Mouse (Mus musculus): ENCODE data around the gene A830005F24Rik.
"Not testable (repeated sequence)": the region's sequence is repeated elsewhere in the genome, so short reads cannot be mapped to it uniquely, and the experiment has no call there.

Gene A830005F24Rik

GRCm38 (mm10) chr13:48513003-48513929, at the start of gene A830005F24Rik, which contains the start of gene Zfp169:
TSS of gene A830005F24Rik (plus strand) at chr13:48513570.
TSS of gene Zfp169 (minus strand) at chr13:48513451.
- DNase-seq, result peak; percentile 88

GRCm38 (mm10) chr13:48464170-48464569, 49.2 kb upstream of the A830005F24Rik start:
- peak; percentile 50 for DNase-seq

DNA sequence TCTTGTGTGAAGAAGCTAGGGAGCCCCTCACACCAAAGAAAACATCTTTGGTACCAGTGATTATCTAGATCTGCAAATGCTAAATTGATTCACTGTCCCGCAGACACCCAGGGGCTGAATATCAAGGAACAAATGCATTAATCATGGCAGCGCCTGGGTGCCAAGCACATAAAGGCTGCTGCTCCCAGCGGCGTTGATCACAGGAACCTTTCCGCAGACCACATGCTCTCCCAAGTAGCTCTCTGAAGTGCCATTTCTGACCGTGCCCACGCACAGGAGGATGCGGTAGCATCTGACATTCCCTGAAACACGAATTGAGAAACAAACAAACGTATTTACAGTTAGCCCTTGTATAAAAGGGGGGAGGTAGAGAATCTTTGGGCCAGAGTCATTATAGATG, 47.2 kb upstream of the A830005F24Rik start:
- no peak for DNase-seq

GRCm38 (mm10) chr13:48468656-48469180, 44.7 kb upstream of the A830005F24Rik start:
- no peak for DNase-seq

DNA sequence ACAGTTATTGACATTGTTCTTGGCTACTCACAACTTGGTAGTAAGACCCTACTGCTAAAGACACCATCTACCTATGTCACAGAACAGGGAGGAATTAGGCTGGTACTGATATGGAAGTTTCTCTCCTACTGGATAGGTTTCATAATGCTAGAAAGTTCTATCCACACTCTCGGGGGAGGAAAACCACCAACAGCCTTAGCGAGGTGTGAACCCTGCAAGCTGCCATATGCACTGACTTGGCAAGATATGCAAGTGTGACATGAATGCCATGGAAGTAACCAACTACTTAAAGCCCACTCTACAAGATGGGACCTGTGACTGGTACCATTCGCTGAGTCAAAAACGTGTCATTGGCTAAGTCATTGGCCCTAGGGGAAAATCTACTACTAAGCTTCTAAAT, 29.8 kb upstream of the A830005F24Rik start:
- DNase-seq, result no peak

GRCm38 (mm10) chr13:48490396-48491182, 22.8 kb upstream of the A830005F24Rik start:
- DNase-seq, result no peak

DNA sequence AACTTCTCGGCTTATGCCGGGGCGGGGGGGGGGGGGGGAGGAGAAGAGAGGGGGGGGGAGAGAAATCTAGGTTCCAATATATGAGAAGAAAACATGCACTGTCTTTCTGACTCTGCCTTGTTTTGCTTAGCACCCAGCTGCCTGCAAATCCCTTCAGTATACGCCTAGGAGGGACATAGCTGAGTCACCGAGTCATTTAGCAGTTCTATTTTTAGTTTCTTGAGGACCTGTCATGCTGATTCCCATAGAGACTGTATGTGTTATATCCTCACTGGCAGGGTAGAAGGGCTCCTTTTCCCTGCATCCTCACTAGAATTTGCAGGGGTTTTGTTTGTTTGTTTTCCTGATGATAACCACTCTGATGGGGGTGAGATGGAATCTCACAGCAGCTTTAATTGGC, 20.2 kb upstream of the A830005F24Rik start:
- no peak for DNase-seq

- peak; percentile 29 for DNase-seq
Observed at GRCm38 (mm10) chr13:48497693-48498221, 15.6 kb upstream of the A830005F24Rik start.

- DNase-seq, result no peak
Observed at GRCm38 (mm10) chr13:48498676-48499075, 14.7 kb upstream of the A830005F24Rik start.

DNA sequence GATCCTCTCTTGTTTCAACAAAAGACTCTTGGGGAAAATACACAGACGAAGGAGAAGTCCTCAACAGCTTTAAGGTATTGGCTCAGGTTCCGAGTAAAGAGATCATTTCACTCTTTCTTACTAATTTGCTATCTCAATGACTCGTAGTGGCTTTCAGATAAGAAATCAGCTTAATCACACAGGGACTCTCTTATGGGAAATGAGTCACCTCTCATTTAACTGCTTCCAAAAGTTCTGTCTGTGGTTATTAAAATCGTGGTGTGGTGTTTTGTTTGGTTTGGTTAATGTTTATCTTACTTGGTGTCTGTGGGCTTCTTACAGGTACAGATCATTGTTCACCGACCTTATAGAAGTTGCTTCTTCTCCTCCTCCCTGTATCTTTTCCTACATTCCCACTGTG, 10.9 kb upstream of the A830005F24Rik start:
- no peak for DNase-seq

GRCm38 (mm10) chr13:48508661-48509060, 4.7 kb upstream of the A830005F24Rik start:
- DNase-seq, result no peak

GRCm38 (mm10) chr13:48515861-48516260, 2.5 kb downstream of the A830005F24Rik start:
- DNase-seq, result no peak

DNA sequence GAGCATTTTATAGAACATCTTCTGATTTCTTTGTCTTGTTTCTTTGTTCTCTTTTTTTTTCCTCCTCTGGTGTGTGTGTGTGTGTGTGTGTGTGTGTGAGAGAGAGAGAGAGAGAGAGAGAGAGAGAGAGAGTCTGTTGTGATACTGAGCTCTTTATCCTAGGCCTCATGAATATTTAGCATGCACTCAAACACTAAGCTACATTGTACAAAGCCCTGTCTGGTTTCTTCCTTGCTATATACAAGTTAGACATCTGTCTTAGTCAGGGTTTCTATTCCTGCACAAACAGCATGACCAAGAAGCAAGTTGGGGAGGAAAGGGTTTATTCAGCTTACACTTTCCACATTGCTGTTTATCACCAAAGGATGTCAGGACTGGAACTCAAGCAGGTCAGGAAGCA, 5.8 kb downstream of the A830005F24Rik start:
- not testable (repeated sequence) for DNase-seq

DNA sequence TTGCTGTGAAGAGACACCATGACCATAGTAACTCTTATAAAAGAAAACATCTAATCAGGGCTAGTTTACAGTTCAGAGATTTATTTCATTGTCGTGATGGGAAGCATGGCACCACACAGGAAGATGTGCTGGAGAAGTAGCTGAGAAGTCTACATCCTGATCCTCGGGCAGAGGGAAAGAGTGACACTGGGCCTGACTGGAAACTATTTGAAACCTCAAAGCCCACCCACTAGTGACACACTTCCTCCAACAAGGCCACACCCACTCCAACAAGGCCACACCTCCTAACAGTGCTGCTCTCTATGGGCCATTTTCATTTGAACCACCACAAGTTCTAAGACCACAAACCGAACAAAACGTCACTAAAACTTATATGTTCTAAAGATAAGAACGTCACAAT, 12.4 kb downstream of the A830005F24Rik start:
- DNase-seq, result no peak

- peak; percentile 55 for DNase-seq
Observed at GRCm38 (mm10) chr13:48528123-48528871, 14.9 kb downstream of the A830005F24Rik start.

DNA sequence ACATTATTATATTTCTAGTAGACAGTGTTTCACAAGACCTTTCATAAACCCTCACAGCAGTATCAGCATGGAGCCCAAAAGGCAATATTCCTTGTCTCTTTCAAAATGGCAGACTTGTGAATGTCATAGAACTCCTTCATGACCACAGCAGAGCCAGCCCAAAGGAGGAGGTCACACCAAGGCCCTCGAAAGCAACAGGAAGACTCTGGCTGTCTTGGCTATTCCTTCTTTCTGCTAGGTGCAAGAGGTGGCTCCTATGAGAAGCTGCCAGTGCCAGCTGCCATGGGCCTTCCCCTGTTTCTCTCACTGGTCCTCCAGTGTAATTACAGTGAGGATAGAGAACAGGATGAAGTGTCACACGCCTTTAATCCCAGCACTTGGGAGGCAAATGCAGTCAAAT, 15.7 kb downstream of the A830005F24Rik start:
- DNase-seq, result no peak

GRCm38 (mm10) chr13:48530685-48531084, 17.3 kb downstream of the A830005F24Rik start:
- no peak for DNase-seq

DNA sequence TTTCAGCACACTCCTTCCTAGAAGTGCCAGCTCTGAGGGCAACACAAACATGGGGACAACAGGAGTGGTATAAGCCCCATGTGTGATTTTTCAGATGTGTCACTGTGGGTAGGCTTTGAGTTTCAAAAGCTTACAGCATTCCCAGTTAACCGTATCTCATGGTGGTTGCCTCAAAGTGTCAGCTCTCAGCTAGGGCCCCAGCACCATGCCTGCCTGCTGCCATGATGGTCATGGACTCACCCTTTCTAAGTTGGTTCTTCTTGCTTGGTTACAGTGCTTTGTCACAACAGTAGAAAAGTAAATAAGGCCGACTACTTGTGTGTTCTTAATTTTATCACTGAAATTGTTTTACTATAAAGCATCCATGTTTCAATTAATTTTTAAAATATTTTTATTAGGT, 18.1 kb downstream of the A830005F24Rik start:
- no peak for DNase-seq

- no peak for DNase-seq
Observed at GRCm38 (mm10) chr13:48533441-48533840, 20.1 kb downstream of the A830005F24Rik start.

DNA sequence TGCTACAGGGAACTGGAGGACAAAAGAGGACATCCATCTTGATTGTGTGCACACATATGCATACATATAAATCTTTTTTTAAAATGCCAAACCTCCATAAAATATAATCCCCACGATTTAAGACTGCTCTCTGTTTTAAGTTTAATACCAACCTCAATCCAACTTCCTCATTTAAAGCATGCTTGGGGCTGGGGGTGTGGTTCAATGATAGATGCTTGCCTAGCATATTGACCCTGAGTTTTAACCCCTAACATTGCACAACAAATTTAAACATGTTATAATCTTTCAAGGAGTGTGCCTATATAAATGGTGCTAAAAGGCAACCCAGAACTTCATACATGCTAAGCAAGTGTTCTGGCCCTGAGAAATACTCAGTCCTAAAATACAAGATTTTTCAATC, 27.1 kb downstream of the A830005F24Rik start:
- DNase-seq, result no peak

DNA sequence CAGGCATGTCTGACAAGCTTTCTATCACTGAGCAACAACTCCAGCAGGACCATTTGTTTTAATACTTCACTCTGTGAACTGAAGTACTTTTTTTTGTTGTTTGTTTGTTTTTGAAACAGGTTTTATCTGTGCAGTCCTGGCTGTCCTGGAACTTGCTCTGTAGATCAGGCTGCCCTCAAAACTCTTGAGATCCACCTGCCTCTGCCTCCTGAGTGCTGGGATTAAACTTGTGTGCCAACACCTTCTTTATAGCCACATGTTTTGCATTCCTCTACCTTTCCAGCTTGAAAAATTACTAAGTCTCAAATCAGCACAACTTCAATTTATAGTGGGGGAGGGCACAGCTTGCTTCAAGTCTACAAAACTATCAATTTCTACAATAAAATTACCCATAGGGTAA, 31.0 kb downstream of the A830005F24Rik start:
- no peak for DNase-seq

DNA sequence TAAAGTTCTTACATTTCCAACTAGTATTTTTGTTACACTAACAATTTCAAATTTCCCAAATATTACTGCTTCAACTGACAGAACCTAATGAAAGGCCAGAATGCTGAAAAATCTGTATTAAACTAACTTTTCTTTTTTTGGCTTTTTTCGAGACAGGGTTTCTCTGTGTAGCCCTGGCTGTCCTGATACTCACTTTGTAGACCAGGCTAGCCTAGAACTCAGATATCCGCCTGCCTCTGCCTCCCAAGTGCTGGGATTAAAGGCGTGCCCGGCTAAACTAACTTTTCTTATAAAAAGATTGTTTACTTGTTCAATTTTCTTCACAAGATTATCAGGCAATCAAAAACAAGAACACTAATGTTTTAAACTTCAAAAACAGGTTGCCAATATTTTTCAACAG, 31.5 kb downstream of the A830005F24Rik start:
- DNase-seq, result no peak
